Mouse (Mus musculus) forebrain, postnatal 0 days (tissue): Measurements from ENCODE around the gene Dpep2nb. TPM values are rescaled to one million over a fixed set of nuclear protein-coding genes. Genes with fewer than 3 reads are reported as not detected.

Experiments
- ATAC-seq: fragments of 200-750 bp; cut with Nextera tagmentation; 2 replicates; pipeline ENCODE4 v1.8.0; 2017; ENCODE audit warnings: mild to moderate bottlenecking, moderate library complexity
- DNase-seq: peaks from one replicate; pipeline ENCODE4 v3.0.0-alpha.2; 2015
- H3K27ac ChIP-seq: fragments of 300-500 bp; sonication (generic); 2 replicates; pipeline ENCODE4 v1.5.1; 2014; ENCODE audit warnings: low read depth, mild to moderate bottlenecking, antibody characterized with exemption, low read length, moderate library complexity, mixed read lengths
- H3K27me3 ChIP-seq: fragments of 300-500 bp; sonication (generic); 2 replicates; pipeline ENCODE4 v1.6.1; 2014; ENCODE audit warnings: mild to moderate bottlenecking, low read length, mixed read lengths; ENCODE audit not compliant: insufficient read depth
- H3K36me3 ChIP-seq: fragments of 300-500 bp; sonication (generic); 2 replicates; pipeline ENCODE4 v1.6.1; 2014; ENCODE audit warnings: mild to moderate bottlenecking, moderate library complexity; ENCODE audit not compliant: insufficient read depth
- H3K4me1 ChIP-seq: fragments of 300-500 bp; sonication (generic); 2 replicates; pipeline ENCODE4 v1.6.1; 2014; ENCODE audit warnings: antibody characterized with exemption; ENCODE audit not compliant: insufficient read depth
- H3K4me2 ChIP-seq: fragments of 300-500 bp; sonication (generic); 2 replicates; pipeline ENCODE4 v1.6.1; 2014; ENCODE audit warnings: low read depth, mild to moderate bottlenecking, moderate library complexity
- H3K4me3 ChIP-seq: fragments of 300-500 bp; sonication (generic); 2 replicates; pipeline ENCODE4 v1.5.1; 2014; ENCODE audit warnings: low read depth, low read length, mixed read lengths
- H3K9ac ChIP-seq: fragments of 300-500 bp; sonication (generic); 2 replicates; pipeline ENCODE4 v1.6.1; 2014; ENCODE audit warnings: mild to moderate bottlenecking
- H3K9me3 ChIP-seq: fragments of 300-500 bp; sonication (generic); 2 replicates; pipeline ENCODE4 v1.6.1; 2016; ENCODE audit warnings: low read length
- CTCF ChIP-seq: sonication (generic); IDR thresholded peaks from 2 replicates; pipeline ENCODE4 v1.5.1; 2016; ENCODE audit warnings: antibody characterized with exemption, control low read depth, low read depth
- WGBS: fragments of 180-500 bp; shearing (Covaris S2); extraction: QIAGEN DNeasy Blood & Tissue Kit; methylation state at CpG from one replicate; pipeline ENCODE4 v1.1.7; 2014; 5-methylcytosine and 5-hydroxymethylcytosine counted together
- microRNA-seq, 2 experiments: library from miRNA; unstranded; fragments of <30 nt; microRNA quantifications; one replicate each; pipeline ENCODE4; 2016
- polyA plus RNA-seq: library from polyadenylated mRNA; unstranded; fragments of >200 nt; fragmentation: Nextera tagmentation; extraction: Ambion mirVana; gene quantifications from 2 replicates; pipeline ENCODE4 v1.2.1, GENCODE M21; 2015
- total RNA-seq: library from RNA; depleted of rRNA; stranded (reverse); fragments of >200 nt; gene quantifications from 2 replicates; pipeline ENCODE4 v1.2.3, GENCODE M21; 2014; rRNA removed

Dpep2nb gene
- total and polyA plus RNA-seq, 2 experiments from 2014 or later: not detected

DNA sequence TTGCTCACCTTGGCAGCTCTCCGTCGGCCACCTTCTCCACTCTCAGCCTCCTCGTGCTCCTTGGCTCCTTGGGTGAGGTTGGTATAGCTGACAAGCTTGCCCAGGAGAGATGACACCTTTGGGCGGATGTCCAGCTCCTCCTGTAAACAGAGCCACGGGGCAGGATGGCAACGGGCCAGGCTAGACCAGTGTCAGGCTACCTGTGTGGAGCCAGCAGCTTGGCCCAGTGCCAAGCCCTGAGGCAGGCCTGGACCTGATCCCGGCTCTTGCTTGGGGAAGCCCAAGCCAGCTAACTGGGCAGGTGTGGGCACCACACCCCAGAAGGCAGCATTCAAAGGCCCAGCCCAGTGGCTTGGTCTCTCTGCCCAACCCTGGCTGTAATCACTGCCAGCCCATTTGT, 46.4 kb downstream of the Dpep2nb start:
- ATAC-seq: no peak

DNA sequence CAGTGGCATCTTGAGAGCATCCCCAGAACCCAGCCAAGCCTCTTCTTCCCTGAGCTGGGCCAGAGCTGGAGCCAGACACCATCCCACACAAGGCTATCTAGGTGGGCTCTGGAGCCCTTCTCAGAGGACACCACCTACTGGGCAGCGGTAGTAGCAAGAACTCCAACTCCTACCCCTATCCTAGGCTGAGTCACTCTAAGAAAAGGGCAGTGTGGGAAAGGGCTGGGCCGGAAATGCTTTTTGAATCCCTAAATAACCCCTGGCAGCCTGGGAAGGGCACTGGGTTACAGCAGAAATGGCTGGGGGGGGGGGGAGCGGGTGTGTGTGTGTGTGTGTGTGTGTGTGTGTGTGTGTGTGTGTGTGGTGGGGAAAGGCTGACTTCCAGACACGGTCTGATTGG, 48.0 kb downstream of the Dpep2nb start:
- 72% methylated on average over 3 of the region's 4 CpGs for WGBS
- H3K27ac ChIP-seq: no peak overlapping the region
- H3K4me3 ChIP-seq: no peak overlapping the region
- no peak for TF ChIP-seq CTCF
- H3K9ac ChIP-seq: no peak overlapping the region
- no peak for ATAC-seq
- H3K27me3 ChIP-seq: no peaks in the 10 kb centered on the region
- no peaks in the 10 kb centered on the region for H3K4me1 ChIP-seq
- no peaks in the 10 kb centered on the region for H3K36me3 ChIP-seq
- no peak overlapping the region for H3K4me2 ChIP-seq
- DNase-seq: no peak
- no peaks in the 10 kb centered on the region for H3K9me3 ChIP-seq

More for the DNA sequence above, 46.4 kb downstream of the Dpep2nb start:
- Histone ChIP-seq H3K9ac (no peak overlapping the region), H3K9me3 (no peaks in the 10 kb centered on the region), H3K27me3 (no peaks in the 10 kb centered on the region), H3K4me2 (no peak overlapping the region), H3K27ac (no peak overlapping the region), H3K4me1 (no peaks in the 10 kb centered on the region), H3K36me3 (no peaks in the 10 kb centered on the region), H3K4me3 (no peak overlapping the region)
- DNase-seq: no peak
- 70% methylated on average over 7 of the region's 7 CpGs for WGBS
- TF ChIP-seq CTCF: no peak

DNA sequence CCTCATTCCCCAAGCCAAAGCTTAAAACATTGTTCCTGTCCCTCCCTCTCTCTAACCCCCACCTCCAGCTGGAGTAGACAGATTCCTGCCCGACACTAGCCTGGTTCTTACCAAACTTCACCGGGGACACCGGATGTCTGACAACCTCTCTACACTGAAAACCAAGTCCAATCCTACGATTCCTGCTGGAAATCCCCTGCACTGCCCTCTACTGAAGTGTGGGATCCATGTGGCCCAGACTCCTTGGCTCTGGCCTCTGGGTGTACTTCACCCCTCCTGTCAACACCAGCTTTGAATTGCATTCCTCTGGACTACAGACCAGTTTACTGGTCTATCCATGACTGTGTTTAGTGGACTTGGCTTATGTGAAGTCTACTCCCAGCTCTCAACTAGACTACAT, 49.2 kb downstream of the Dpep2nb start:
- Histone ChIP-seq H3K4me3 (no peak overlapping the region), H3K27ac (no peak overlapping the region), H3K27me3 (no peaks in the 10 kb centered on the region), H3K9ac (no peak overlapping the region), H3K9me3 (no peaks in the 10 kb centered on the region), H3K36me3 (no peaks in the 10 kb centered on the region), H3K4me1 (no peaks in the 10 kb centered on the region), H3K4me2 (no peak overlapping the region)
- DNase-seq (no peak), ATAC-seq (no peak)
- WGBS: 90% methylated on average over 4 of the region's 4 CpGs
- no peak for TF ChIP-seq CTCF

DNA sequence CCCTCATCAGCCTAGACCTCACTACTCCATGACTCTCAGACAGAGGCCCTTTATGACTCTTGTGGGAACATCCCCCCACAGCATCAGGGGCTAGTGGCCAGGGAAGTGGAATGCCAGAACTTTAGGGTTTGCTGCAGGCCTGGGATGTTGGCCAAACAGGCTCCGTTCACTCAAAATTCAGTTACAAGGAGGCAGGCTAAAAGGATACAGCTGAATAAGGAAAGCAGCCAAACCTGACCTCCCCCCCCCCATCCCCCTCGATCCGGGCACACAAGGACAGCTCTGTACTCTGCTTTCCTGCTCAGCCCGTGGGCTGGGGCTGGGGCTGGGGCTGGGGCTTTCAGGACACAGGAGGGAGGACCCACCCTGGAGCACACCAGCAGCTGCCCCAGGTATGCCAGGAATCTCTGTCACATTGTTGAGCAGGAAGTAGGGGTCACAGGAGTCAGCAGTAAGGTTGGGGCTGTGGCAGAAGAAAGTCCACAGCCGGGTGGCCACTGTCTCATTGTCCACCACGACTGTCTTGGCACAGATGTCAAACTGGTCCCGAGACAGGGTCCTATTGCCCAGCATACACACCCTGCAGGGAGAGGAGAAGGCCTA, 54.6 kb downstream of the Dpep2nb start:
- Histone ChIP-seq H3K36me3 (no peaks in the 10 kb centered on the region), H3K9me3 (no peaks in the 10 kb centered on the region), H3K9ac (no peak overlapping the region), H3K27me3 (no peaks in the 10 kb centered on the region), H3K4me3 (no peak overlapping the region), H3K4me2 (no peak overlapping the region), H3K27ac (peak overlapping the region; percentile 57), H3K4me1 (no peaks in the 10 kb centered on the region)
- ATAC-seq (peak; percentile 92), DNase-seq (peak; percentile 69)
- WGBS: 32% methylated on average over 7 of the region's 7 CpGs
- TF ChIP-seq CTCF: no peak

DNA sequence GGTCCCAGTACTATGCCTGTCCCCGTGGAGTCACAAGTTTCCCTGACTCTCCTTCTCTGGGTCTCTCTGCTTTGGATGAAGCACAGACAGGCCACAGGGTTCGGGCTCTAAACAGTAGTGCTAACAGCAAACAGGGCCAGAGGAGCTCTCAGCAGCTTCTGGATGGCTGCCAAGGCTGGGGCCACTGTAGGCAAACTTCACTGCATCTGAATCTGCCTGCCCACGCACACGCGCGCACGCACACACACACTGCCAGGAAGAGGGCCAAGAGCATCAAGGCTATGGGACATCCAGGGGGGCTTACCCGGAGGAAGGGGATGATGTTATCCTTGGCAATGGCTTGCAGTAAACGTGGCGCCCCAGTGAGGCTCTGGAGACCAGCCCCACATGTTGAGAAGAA, 56.4 kb downstream of the Dpep2nb start:
- Histone ChIP-seq H3K36me3 (0 out of 2 replicates have a peak, but pooled peaks cover 5% of the 10 kb centered on the region), H3K27ac (no peak overlapping the region), H3K9ac (no peak overlapping the region), H3K4me3 (no peak overlapping the region), H3K27me3 (no peaks in the 10 kb centered on the region), H3K4me1 (no peaks in the 10 kb centered on the region), H3K9me3 (no peaks in the 10 kb centered on the region), H3K4me2 (no peak overlapping the region)
- peak; percentile 47 for ATAC-seq
- 33% methylated on average over 10 of the region's 10 CpGs for WGBS
- peak; percentile 64 for DNase-seq
- TF ChIP-seq CTCF: no peak

Small RNA genes within 50 kb of the gene (microRNA-seq; reads per million reads assigned to microRNA genes)
- 0 reads per million in 2 experiments for gene Mir7074

Other genes starting within 250 kb of the Dpep2nb start
- 42.6 and 51.2 TPM in 2 replicates for gene Gfod2, start 247.3 kb downstream of the Dpep2nb start, total RNA-seq
- 58.4 and 71.2 TPM in 2 replicates for gene Gfod2, start 247.3 kb downstream of the Dpep2nb start, polyA plus RNA-seq
- 9.8 and 13.6 TPM in 2 replicates for gene Ranbp10, start 178.6 kb downstream of the Dpep2nb start, total RNA-seq
- 3.5 and 4.5 TPM in 2 replicates for gene Ranbp10, start 178.6 kb downstream of the Dpep2nb start, polyA plus RNA-seq
- 0.67 and 1.2 TPM in 2 replicates for gene Tsnaxip1, start 178.2 kb downstream of the Dpep2nb start, total RNA-seq
- 0.92 and 1.1 TPM in 2 replicates for gene Tsnaxip1, start 178.2 kb downstream of the Dpep2nb start, polyA plus RNA-seq
- gene Cenpt, start 152.7 kb downstream of the Dpep2nb start, total RNA-seq: 42.4 and 44.7 TPM in 2 replicates
- gene Cenpt, start 152.7 kb downstream of the Dpep2nb start, polyA plus RNA-seq: 39.0 and 42.8 TPM in 2 replicates
- 60.4 and 81.9 TPM in 2 replicates for gene Thap11, start 150.8 kb downstream of the Dpep2nb start, total RNA-seq
- gene Thap11, start 150.8 kb downstream of the Dpep2nb start, polyA plus RNA-seq: 48.6 and 57.2 TPM in 2 replicates
- gene Nutf2, start 145.4 kb downstream of the Dpep2nb start, total RNA-seq: 70.4 and 89.5 TPM in 2 replicates
- gene Nutf2, start 145.4 kb downstream of the Dpep2nb start, polyA plus RNA-seq: 142 and 146 TPM in 2 replicates
- gene Edc4, start 125.1 kb downstream of the Dpep2nb start, total RNA-seq: 85.3 and 96.7 TPM in 2 replicates
- 36.1 and 41.7 TPM in 2 replicates for gene Edc4, start 125.1 kb downstream of the Dpep2nb start, polyA plus RNA-seq
- 0.92 TPM in 1 of 2 replicates, not detected in the other for gene Nrn1l, start 112.4 kb downstream of the Dpep2nb start, total RNA-seq
- 0.36 and 1.2 TPM in 2 replicates for gene Nrn1l, start 112.4 kb downstream of the Dpep2nb start, polyA plus RNA-seq
- 16.6 and 24.5 TPM in 2 replicates for gene Pskh1, start 105.5 kb downstream of the Dpep2nb start, total RNA-seq
- 8.0 and 10.4 TPM in 2 replicates for gene Pskh1, start 105.5 kb downstream of the Dpep2nb start, polyA plus RNA-seq
- gene Ctrl, start 72.1 kb downstream of the Dpep2nb start, total RNA-seq: 1.0 and 3.3 TPM in 2 replicates
- gene Ctrl, start 72.1 kb downstream of the Dpep2nb start, polyA plus RNA-seq: 1.1 and 1.9 TPM in 2 replicates
- 46.5 and 63.7 TPM in 2 replicates for gene Psmb10, start 67.5 kb downstream of the Dpep2nb start, total RNA-seq
- 86.2 and 95.8 TPM in 2 replicates for gene Psmb10, start 67.5 kb downstream of the Dpep2nb start, polyA plus RNA-seq
- gene Lcat, start 62.6 kb downstream of the Dpep2nb start, total RNA-seq: 6.0 and 7.9 TPM in 2 replicates
- gene Lcat, start 62.6 kb downstream of the Dpep2nb start, polyA plus RNA-seq: 3.8 and 5.9 TPM in 2 replicates
- 9.7 and 12.4 TPM in 2 replicates for gene Slc12a4, start 39.9 kb downstream of the Dpep2nb start, total RNA-seq
- 9.8 and 12.1 TPM in 2 replicates for gene Slc12a4, start 39.9 kb downstream of the Dpep2nb start, polyA plus RNA-seq
- not detected in 2 replicates for gene Dpep3, start 26.5 kb downstream of the Dpep2nb start, total RNA-seq
- gene Dpep3, start 26.5 kb downstream of the Dpep2nb start, polyA plus RNA-seq: not detected in 2 replicates
- 14.3 and 17.8 TPM in 2 replicates for gene Dus2, start 14.6 kb downstream of the Dpep2nb start, total RNA-seq
- gene Dus2, start 14.6 kb downstream of the Dpep2nb start, polyA plus RNA-seq: 15.2 and 21.7 TPM in 2 replicates
- 31.5 and 33.8 TPM in 2 replicates for gene Ddx28, start 5.9 kb upstream of the Dpep2nb start, total RNA-seq
- gene Ddx28, start 5.9 kb upstream of the Dpep2nb start, polyA plus RNA-seq: 23.7 and 25.3 TPM in 2 replicates
- gene Nfatc3, start 52.9 kb upstream of the Dpep2nb start, total RNA-seq: 11.4 and 16.0 TPM in 2 replicates
- 0.93 and 1.9 TPM in 2 replicates for gene Nfatc3, start 52.9 kb upstream of the Dpep2nb start, polyA plus RNA-seq
- gene Esrp2, start 131.0 kb upstream of the Dpep2nb start, total RNA-seq: 0.14 TPM in 1 of 2 replicates, not detected in the other
- gene Esrp2, start 131.0 kb upstream of the Dpep2nb start, polyA plus RNA-seq: not detected in 2 replicates
- 16.0 and 17.8 TPM in 2 replicates for gene Pla2g15, start 144.4 kb upstream of the Dpep2nb start, total RNA-seq
- 11.7 and 15.6 TPM in 2 replicates for gene Pla2g15, start 144.4 kb upstream of the Dpep2nb start, polyA plus RNA-seq
- gene Slc7a6, start 162.9 kb upstream of the Dpep2nb start, total RNA-seq: 29.9 and 43.6 TPM in 2 replicates
- gene Slc7a6, start 162.9 kb upstream of the Dpep2nb start, polyA plus RNA-seq: 48.9 and 50.8 TPM in 2 replicates
- 59.3 and 73.1 TPM in 2 replicates for gene Slc7a6os, start 205.0 kb upstream of the Dpep2nb start, total RNA-seq
- 32.4 and 36.3 TPM in 2 replicates for gene Slc7a6os, start 205.0 kb upstream of the Dpep2nb start, polyA plus RNA-seq
- 65.5 and 72.5 TPM in 2 replicates for gene Prmt7, start 205.0 kb upstream of the Dpep2nb start, total RNA-seq
- 47.0 and 49.6 TPM in 2 replicates for gene Prmt7, start 205.0 kb upstream of the Dpep2nb start, polyA plus RNA-seq